Mouse (Mus musculus): ENCODE measurements around the gene Bicd1.

Bicd1 gene

GRCm38 (mm10) chr6:149567219-149567618 lies 158.5 kb downstream of the Bicd1 start:
- no peak for DNase-seq (ENCODE audit: low read depth)

GRCm38 (mm10) chr6:149574288-149574687 lies 165.6 kb downstream of the Bicd1 start:
- no peak for DNase-seq (ENCODE audit: low read depth)

GRCm38 (mm10) chr6:149580053-149580452 lies 171.4 kb downstream of the Bicd1 start:
- no peak for DNase-seq (ENCODE audit: low read depth)

DNA sequence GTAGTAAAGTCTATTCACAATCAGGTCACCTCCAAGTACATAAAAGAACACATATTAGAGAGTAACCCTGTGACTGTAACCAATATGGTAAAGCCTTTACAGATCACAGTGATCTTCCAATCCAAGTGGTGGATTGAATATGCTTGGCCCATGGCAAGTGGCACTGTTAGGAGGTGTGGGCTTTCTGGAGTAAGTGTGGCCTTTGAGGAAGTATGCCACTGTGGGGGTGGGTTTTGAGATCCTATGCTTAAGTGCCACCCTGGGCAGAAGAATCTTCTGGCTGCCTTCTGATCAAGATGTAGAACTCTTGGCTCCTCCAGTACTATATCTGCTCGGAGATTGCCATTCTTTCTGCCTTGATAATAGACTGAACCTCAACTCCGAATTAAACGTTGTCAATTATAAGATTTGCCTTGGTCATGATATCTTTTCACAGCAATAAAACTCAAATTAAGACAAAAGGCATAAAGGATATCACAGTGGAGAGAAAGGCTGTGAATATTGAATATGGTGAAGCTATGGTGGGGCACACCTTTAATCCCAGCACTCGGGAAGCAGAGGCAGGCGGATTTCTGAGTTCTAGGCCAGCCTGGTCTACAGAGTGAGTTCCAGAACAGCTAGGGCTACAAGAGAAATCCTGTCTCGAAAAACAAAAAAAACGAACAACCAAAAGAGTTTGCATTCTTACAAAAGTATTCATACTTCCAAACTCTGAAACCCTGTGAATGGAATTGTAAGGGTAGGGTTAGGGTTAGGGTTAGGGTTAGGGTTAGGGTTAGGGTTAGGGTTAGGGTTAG lies 177.2 kb downstream of the Bicd1 start:
- DNase-seq (ENCODE audit: low read depth), result no peak

All from c-Kit-positive CD71-positive TER-119-negative erythroid progenitor cells, embryonic 14.5 days (primary cell).